Mouse (Mus musculus): Measurements from ENCODE around the gene Stub1.

- TF ChIP-seq CTCF (IDR thresholded peaks at IDR 0.05; ENCODE audit: borderline replicate concordance, insufficient read depth, low read depth, low read length) (no peak), POLR2A (IDR thresholded peaks at IDR 0.05; ENCODE audit: borderline replicate concordance, insufficient read depth, low read length) (no peak)
Observed at GRCm38 (mm10) chr17:25874148-25874720, 41.0 kb upstream of the Stub1 start.

All from cerebellum, adult 2 months (tissue).